Mouse (Mus musculus): ENCODE measurements around the gene Olfr914. TPM values are rescaled to one million over a fixed set of nuclear protein-coding genes. Genes with fewer than 3 reads are reported as not detected.

The Olfr914 gene
- not detected in 2 replicates for polyA plus RNA-seq (2014; fragmentation: Nextera tagmentation; extraction: Ambion mirVana)

GRCm38 (mm10) chr9:38604802-38605201, at the start of gene Olfr914:
Olfr914 (plus strand) TSS chr9:38605102.
- 58% methylated on average over 2 of the region's 2 CpGs for WGBS

DNA sequence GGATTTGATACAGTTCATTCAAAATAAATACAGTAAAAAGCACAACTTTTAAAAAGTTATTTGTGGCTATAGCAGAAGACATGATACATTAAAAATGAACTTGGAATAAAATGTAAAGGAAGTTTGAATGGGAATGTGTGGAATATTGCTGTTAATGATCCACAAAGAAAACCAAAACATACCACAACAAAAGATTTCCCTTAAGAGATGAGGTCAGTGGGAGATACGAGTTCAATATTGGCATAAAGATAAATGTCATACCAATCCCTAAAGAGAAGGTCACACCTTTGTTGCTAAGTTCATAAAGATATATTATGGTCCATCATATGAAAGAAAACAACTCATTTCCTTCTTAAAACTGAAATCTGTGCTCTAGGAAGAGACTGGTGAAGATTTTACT, 25.0 kb upstream of the Olfr914 start, which contains the start of gene Olfr912:
TSS of gene Olfr912 (plus strand) at position 301 of the 400 bp plus-strand sequence.
- WGBS = 70% methylated on average over 1 of the region's 1 CpGs

More at GRCm38 (mm10) chr9:38604802-38605201, at the start of gene Olfr914:
- H3K4me3 ChIP-seq (ENCODE audit: low read depth, low read length) = no peak within 1 kb of the TSS
- no peaks in the 10 kb centered on the region for H3K9me3 ChIP-seq (ENCODE audit: control insufficient read depth, low read length)
- H3K27ac ChIP-seq (ENCODE audit: low read depth, low read length) = no peak within 1 kb of the TSS
- H3K27me3 ChIP-seq (replicated peaks; ENCODE audit: control insufficient read depth, insufficient read depth, low read length) = no peaks in the 10 kb centered on the region
- ATAC-seq (replicated peaks; ENCODE audit: low FRiP score) (no peak), DNase-seq (ENCODE audit: low spot score) (no peak)
- H3K4me2 ChIP-seq = no peak within 1 kb of the TSS
- no peaks in the 10 kb centered on the region for H3K36me3 ChIP-seq (ENCODE audit: control insufficient read depth, insufficient read depth, low read length)
- no peak within 1 kb of the TSS for H3K9ac ChIP-seq (ENCODE audit: low read depth, low read length)
- no peaks in the 10 kb centered on the region for H3K4me1 ChIP-seq (replicated peaks; ENCODE audit: control insufficient read depth, insufficient read depth, low read length)

DNA sequence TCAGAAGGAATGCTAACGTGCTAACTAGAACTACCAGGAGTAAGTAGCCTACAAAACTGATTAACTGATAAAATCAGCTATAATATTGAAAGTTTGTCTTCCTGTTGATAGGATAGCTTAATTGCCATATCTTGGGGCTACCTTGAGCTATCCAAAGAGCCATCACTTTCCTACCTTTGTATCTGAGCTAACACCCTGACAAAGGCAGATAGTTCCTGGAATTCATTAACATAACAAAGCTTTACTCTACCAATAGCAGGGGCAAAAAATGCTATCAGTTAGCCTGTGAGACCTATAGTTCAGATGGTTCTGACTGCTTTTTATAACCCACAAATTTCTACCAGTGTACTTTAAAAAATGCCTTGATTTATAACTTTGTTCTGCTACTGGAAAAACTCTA, 13.8 kb upstream of the Olfr914 start:
- H3K9me3 ChIP-seq (ENCODE audit: control insufficient read depth, low read length) = no peaks in the 10 kb centered on the region
- H3K9ac ChIP-seq (ENCODE audit: low read depth, low read length) = no peak overlapping the region
- H3K4me2 ChIP-seq = no peak overlapping the region
- no peak overlapping the region for H3K27ac ChIP-seq (ENCODE audit: low read depth, low read length)
- DNase-seq (ENCODE audit: low spot score) (no peak), ATAC-seq (replicated peaks; ENCODE audit: low FRiP score) (no peak)
- H3K27me3 ChIP-seq (replicated peaks; ENCODE audit: control insufficient read depth, insufficient read depth, low read length) = no peaks in the 10 kb centered on the region
- no peaks in the 10 kb centered on the region for H3K4me1 ChIP-seq (replicated peaks; ENCODE audit: control insufficient read depth, insufficient read depth, low read length)
- no peak overlapping the region for H3K4me3 ChIP-seq (ENCODE audit: low read depth, low read length)
- no peaks in the 10 kb centered on the region for H3K36me3 ChIP-seq (ENCODE audit: control insufficient read depth, insufficient read depth, low read length)
- WGBS = 42% methylated on average over 1 of the region's 1 CpGs

More for the DNA sequence above, 25.0 kb upstream of the Olfr914 start, which contains the start of gene Olfr912:
- H3K36me3 ChIP-seq (ENCODE audit: control insufficient read depth, insufficient read depth, low read length) = no peaks in the 10 kb centered on the region
- H3K9ac ChIP-seq (ENCODE audit: low read depth, low read length) = no peak within 1 kb of the TSS
- no peak within 1 kb of the TSS for H3K4me3 ChIP-seq (ENCODE audit: low read depth, low read length)
- H3K9me3 ChIP-seq (ENCODE audit: control insufficient read depth, low read length) = no peaks in the 10 kb centered on the region
- no peaks in the 10 kb centered on the region for H3K4me1 ChIP-seq (replicated peaks; ENCODE audit: control insufficient read depth, insufficient read depth, low read length)
- no peak within 1 kb of the TSS for H3K27ac ChIP-seq (ENCODE audit: low read depth, low read length)
- no peak for DNase-seq (ENCODE audit: low spot score)
- no peak within 1 kb of the TSS for H3K4me2 ChIP-seq
- ATAC-seq (replicated peaks; ENCODE audit: low FRiP score) = no peak
- H3K27me3 ChIP-seq (replicated peaks; ENCODE audit: control insufficient read depth, insufficient read depth, low read length) = no peaks in the 10 kb centered on the region

GRCm38 (mm10) chr9:38592459-38592858, 12.4 kb upstream of the Olfr914 start, which contains the start of gene Olfr913:
Olfr913 (plus strand) TSS chr9:38592759.
- H3K27ac ChIP-seq (ENCODE audit: low read depth, low read length) = no peak within 1 kb of the TSS
- no peak within 1 kb of the TSS for H3K9ac ChIP-seq (ENCODE audit: low read depth, low read length)
- H3K4me2 ChIP-seq = no peak within 1 kb of the TSS
- H3K27me3 ChIP-seq (replicated peaks; ENCODE audit: control insufficient read depth, insufficient read depth, low read length) = no peaks in the 10 kb centered on the region
- no peaks in the 10 kb centered on the region for H3K36me3 ChIP-seq (ENCODE audit: control insufficient read depth, insufficient read depth, low read length)
- no peaks in the 10 kb centered on the region for H3K9me3 ChIP-seq (ENCODE audit: control insufficient read depth, low read length)
- DNase-seq (ENCODE audit: low spot score) = no peak
- no peak for ATAC-seq (replicated peaks; ENCODE audit: low FRiP score)
- H3K4me3 ChIP-seq (ENCODE audit: low read depth, low read length) = no peak within 1 kb of the TSS
- no peaks in the 10 kb centered on the region for H3K4me1 ChIP-seq (replicated peaks; ENCODE audit: control insufficient read depth, insufficient read depth, low read length)
- 49% methylated on average over 2 of the region's 2 CpGs for WGBS

DNA sequence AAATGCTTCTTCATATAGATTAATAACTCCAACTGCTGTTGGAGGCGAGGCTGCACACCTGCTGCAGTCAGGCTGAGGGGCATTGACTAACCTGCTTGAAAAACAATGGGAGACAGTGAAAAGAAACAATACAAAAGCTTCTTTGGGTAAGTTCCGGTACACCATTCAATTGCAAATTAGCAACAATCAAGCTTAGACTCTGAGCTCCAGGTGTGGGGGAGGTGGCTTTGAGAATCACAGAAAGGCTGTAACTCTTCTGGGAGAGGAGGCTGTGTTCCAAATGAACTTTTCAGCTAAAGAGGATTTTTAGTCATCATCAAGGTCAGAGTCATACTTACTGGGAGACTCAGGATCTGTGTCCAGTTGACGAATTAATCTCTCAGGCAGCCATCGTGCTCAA, 27.5 kb downstream of the Olfr914 start:
- no peaks in the 10 kb centered on the region for H3K9me3 ChIP-seq (ENCODE audit: control insufficient read depth, low read length)
- H3K36me3 ChIP-seq (ENCODE audit: control insufficient read depth, insufficient read depth, low read length) = no peaks in the 10 kb centered on the region
- ATAC-seq (replicated peaks; ENCODE audit: low FRiP score) (no peak), DNase-seq (ENCODE audit: low spot score) (no peak)
- H3K27me3 ChIP-seq (replicated peaks; ENCODE audit: control insufficient read depth, insufficient read depth, low read length) = no peaks in the 10 kb centered on the region
- H3K4me1 ChIP-seq (replicated peaks; ENCODE audit: control insufficient read depth, insufficient read depth, low read length) = no peaks in the 10 kb centered on the region
- H3K27ac ChIP-seq (ENCODE audit: low read depth, low read length) = no peak overlapping the region
- no peak overlapping the region for H3K4me2 ChIP-seq
- 74% methylated on average over 4 of the region's 4 CpGs for WGBS
- H3K4me3 ChIP-seq (ENCODE audit: low read depth, low read length) = no peak overlapping the region
- H3K9ac ChIP-seq (ENCODE audit: low read depth, low read length) = no peak overlapping the region

- Histone ChIP-seq H3K4me3 (ENCODE audit: low read depth, low read length) (no peak within 1 kb of the TSS), H3K4me1 (replicated peaks; ENCODE audit: control insufficient read depth, insufficient read depth, low read length) (no peaks in the 10 kb centered on the region), H3K27ac (ENCODE audit: low read depth, low read length) (no peak within 1 kb of the TSS), H3K9me3 (ENCODE audit: control insufficient read depth, low read length) (no peaks in the 10 kb centered on the region), H3K9ac (ENCODE audit: low read depth, low read length) (no peak within 1 kb of the TSS), H3K36me3 (ENCODE audit: control insufficient read depth, insufficient read depth, low read length) (no peaks in the 10 kb centered on the region), H3K4me2 (no peak within 1 kb of the TSS), H3K27me3 (replicated peaks; ENCODE audit: control insufficient read depth, insufficient read depth, low read length) (no peaks in the 10 kb centered on the region)
- no peak for ATAC-seq (replicated peaks; ENCODE audit: low FRiP score)
- 59% methylated on average over 1 of the region's 1 CpGs for WGBS
- no peak for DNase-seq (ENCODE audit: low spot score)
These were observed 54.9 kb downstream of the Olfr914 start, which contains the start of gene Olfr916 for GRCm38 (mm10) chr9:38659775-38660174. Olfr916 (minus strand) TSS chr9:38659875.

Other genes starting within 250 kb of the Olfr914 start
- gene Olfr250, start 238.2 kb upstream of the Olfr914 start, polyA plus RNA-seq (2014; fragmentation: Nextera tagmentation; extraction: Ambion mirVana) = not detected in 2 replicates
- gene Olfr251, start 228.0 kb upstream of the Olfr914 start, polyA plus RNA-seq (2014; fragmentation: Nextera tagmentation; extraction: Ambion mirVana) = not detected in 2 replicates
- gene Olfr147, start 203.4 kb upstream of the Olfr914 start, polyA plus RNA-seq (2014; fragmentation: Nextera tagmentation; extraction: Ambion mirVana) = not detected in 2 replicates
- gene Olfr901, start 175.6 kb upstream of the Olfr914 start, polyA plus RNA-seq (2014; fragmentation: Nextera tagmentation; extraction: Ambion mirVana) = not detected in 2 replicates
- gene Olfr902, start 157.4 kb upstream of the Olfr914 start, polyA plus RNA-seq (2014; fragmentation: Nextera tagmentation; extraction: Ambion mirVana) = not detected in 2 replicates
- not detected in 2 replicates for gene Olfr904, start 142.0 kb upstream of the Olfr914 start, polyA plus RNA-seq (2014; fragmentation: Nextera tagmentation; extraction: Ambion mirVana)
- not detected in 2 replicates for gene Olfr905, start 134.0 kb upstream of the Olfr914 start, polyA plus RNA-seq (2014; fragmentation: Nextera tagmentation; extraction: Ambion mirVana)
- not detected in 2 replicates for gene Olfr906, start 118.0 kb upstream of the Olfr914 start, polyA plus RNA-seq (2014; fragmentation: Nextera tagmentation; extraction: Ambion mirVana)
- gene Olfr907, start 109.3 kb upstream of the Olfr914 start, polyA plus RNA-seq (2014; fragmentation: Nextera tagmentation; extraction: Ambion mirVana) = not detected in 2 replicates
- not detected in 2 replicates for gene Olfr911-ps1, start 83.5 kb upstream of the Olfr914 start, polyA plus RNA-seq (2014; fragmentation: Nextera tagmentation; extraction: Ambion mirVana)
- not detected in 2 replicates for gene Olfr910, start 67.3 kb upstream of the Olfr914 start, polyA plus RNA-seq (2014; fragmentation: Nextera tagmentation; extraction: Ambion mirVana)
- not detected in 2 replicates for gene Olfr912, start 24.9 kb upstream of the Olfr914 start, polyA plus RNA-seq (2014; fragmentation: Nextera tagmentation; extraction: Ambion mirVana)
- gene Olfr913, start 12.3 kb upstream of the Olfr914 start, polyA plus RNA-seq (2014; fragmentation: Nextera tagmentation; extraction: Ambion mirVana) = not detected in 2 replicates
- gene Olfr916, start 54.8 kb downstream of the Olfr914 start, polyA plus RNA-seq (2014; fragmentation: Nextera tagmentation; extraction: Ambion mirVana) = not detected in 2 replicates
- gene Olfr917, start 60.7 kb downstream of the Olfr914 start, polyA plus RNA-seq (2014; fragmentation: Nextera tagmentation; extraction: Ambion mirVana) = not detected in 2 replicates
- gene Olfr918, start 69.5 kb downstream of the Olfr914 start, polyA plus RNA-seq (2014; fragmentation: Nextera tagmentation; extraction: Ambion mirVana) = not detected in 2 replicates
- not detected in 2 replicates for gene Olfr919, start 98.6 kb downstream of the Olfr914 start, polyA plus RNA-seq (2014; fragmentation: Nextera tagmentation; extraction: Ambion mirVana)
- gene Vwa5a, start 113.2 kb downstream of the Olfr914 start, polyA plus RNA-seq (2014; fragmentation: Nextera tagmentation; extraction: Ambion mirVana) = 11.1 and 11.4 TPM in 2 replicates
- gene Olfr920, start 147.2 kb downstream of the Olfr914 start, polyA plus RNA-seq (2014; fragmentation: Nextera tagmentation; extraction: Ambion mirVana) = not detected in 2 replicates
- not detected in 2 replicates for gene Olfr921, start 168.0 kb downstream of the Olfr914 start, polyA plus RNA-seq (2014; fragmentation: Nextera tagmentation; extraction: Ambion mirVana)
- not detected in 2 replicates for gene Olfr922, start 209.5 kb downstream of the Olfr914 start, polyA plus RNA-seq (2014; fragmentation: Nextera tagmentation; extraction: Ambion mirVana)
- gene Olfr923, start 221.4 kb downstream of the Olfr914 start, polyA plus RNA-seq (2014; fragmentation: Nextera tagmentation; extraction: Ambion mirVana) = not detected in 2 replicates
- gene Olfr924, start 239.3 kb downstream of the Olfr914 start, polyA plus RNA-seq (2014; fragmentation: Nextera tagmentation; extraction: Ambion mirVana) = not detected in 2 replicates
- gene Olfr26, start 250.0 kb downstream of the Olfr914 start, polyA plus RNA-seq (2014; fragmentation: Nextera tagmentation; extraction: Ambion mirVana) = not detected in 2 replicates

Data from liver, embryonic 11.5 days (tissue).